Mouse (Mus musculus) G1E-ER4 (cell line): ENCODE measurements around the gene Mchr1. TPM values are rescaled to one million over a fixed set of nuclear protein-coding genes. Genes with fewer than 3 reads are reported as not detected.

ENCODE experiments used
- GATA1 ChIP-seq: IDR thresholded peaks from one replicate; pipeline ENCODE4 v1.8.0; 2012; ENCODE audit warnings: low read length, inconsistent platforms
- polyA plus RNA-seq: library from polyadenylated mRNA; stranded (reverse); fragments of >175 nt; gene quantifications from 2 replicates; pipeline ENCODE4 v1.2.3, GENCODE M21; 2012

Mchr1 gene
- polyA plus RNA-seq, 1 experiment, result not detected

DNA sequence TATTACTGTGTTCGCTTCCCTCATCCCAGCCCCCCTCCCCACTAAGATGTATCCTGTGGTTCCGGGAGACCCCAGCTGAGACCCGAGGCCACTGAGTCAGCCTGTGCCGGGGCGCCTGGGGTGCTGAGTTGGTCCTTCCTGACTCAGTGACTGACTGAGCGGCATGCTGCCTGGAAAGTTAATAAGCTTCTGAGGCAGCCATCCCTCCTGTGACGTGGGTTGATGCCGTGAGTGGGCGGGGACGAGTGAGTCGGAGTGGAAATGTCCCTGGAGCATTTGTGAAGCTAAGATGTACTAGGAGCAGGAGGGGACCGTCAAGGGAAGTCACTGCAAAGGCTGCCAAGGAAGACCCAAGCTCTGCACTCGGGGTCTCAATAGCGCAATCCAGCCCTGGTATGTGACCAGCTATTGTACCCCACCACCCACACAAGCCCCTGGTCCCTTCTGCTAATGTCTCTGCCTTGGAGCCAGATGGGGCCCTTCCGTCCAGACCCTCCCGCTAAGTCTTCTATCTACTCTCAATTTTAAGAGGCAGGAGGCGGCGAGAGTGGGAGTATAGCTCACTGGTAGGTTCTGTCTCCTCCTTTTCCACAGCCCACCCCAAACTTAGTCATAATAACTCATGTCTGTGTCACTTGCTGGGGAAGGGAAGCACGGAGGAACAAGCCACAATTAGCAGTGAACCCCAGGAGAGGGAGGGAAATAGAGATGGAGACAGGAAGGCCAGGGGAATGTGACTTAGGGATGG is 18.2 kb upstream of the Mchr1 start:
- TF ChIP-seq GATA1, result no peak

DNA sequence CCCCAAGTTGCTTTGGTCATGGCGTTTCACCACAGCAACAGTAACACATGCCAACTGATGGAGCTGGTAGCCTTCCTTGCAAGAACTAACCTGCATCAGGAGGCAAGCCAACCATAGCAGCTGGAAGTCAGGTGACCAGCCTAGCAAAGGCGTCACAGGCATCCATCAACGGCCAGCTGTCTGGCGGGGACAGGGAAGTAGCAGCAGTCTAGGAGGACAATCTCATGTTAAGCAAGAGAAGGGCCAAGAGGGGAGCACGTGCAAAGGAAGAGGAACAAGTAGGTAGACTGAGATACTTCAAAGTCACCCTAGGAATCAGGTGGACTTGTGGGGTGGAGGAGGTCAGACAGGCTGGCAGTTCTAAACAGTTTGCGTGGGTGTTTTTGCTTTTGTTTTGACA is 16.2 kb upstream of the Mchr1 start:
- TF ChIP-seq GATA1, result no peak

DNA sequence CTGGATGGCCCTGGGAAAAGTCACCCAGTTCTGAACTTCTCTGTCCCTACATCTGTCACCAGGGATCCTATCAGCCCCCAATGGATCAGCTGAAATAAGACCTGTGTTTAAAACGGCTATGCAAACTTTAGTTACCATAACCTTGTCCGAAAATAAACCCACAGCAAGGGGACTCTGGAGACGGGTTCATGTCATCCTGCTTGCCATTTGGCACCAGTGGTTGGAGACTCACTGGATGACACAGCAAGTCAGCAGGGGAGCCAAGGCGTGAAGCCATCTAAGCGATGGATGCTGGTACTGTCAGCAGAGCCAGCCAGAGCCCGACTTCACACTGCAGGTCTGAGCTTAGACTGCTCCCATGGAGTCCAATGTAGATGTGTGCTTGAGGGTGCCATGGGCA is 13.9 kb upstream of the Mchr1 start:
- no peak for TF ChIP-seq GATA1

DNA sequence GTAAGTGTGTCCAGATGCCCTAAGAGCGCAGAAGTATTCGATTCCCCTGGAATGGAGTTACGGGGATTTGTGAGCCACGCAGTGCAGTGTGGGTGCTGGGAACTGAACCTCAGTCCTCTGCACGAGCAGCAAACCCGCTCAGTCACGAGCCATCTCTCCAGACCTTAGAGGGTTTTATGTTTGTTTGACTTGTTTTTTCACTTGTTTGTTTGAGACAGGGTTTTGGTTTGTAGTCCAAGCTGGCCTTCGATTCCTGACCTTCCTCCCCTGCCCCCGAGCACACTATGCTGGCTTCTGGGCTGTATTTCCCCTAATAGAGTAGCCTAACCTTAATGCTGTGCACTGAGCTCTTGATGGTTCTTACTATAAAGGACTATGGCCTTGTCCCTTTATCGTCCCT is 10.3 kb upstream of the Mchr1 start:
- TF ChIP-seq GATA1, result no peak

DNA sequence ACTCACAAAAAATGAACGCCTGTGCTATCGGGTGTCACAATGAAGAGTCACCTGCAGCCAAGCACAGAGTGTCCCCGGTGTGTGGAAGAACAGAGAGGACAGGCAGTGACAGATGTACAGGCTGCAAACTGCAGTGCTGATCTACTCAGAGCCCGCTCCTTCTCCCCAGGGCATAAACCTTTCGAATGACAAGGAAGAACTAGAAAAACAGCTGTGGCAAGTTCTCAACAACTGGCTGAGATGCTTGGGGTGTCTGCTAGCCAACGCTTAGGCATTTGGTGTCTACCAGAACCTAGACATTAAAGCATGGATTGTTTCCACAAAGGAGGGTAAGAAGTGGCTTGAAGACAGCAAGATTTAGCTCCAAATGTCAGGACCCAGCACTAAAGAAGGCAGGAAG is 9.6 kb upstream of the Mchr1 start:
- no peak for TF ChIP-seq GATA1

DNA sequence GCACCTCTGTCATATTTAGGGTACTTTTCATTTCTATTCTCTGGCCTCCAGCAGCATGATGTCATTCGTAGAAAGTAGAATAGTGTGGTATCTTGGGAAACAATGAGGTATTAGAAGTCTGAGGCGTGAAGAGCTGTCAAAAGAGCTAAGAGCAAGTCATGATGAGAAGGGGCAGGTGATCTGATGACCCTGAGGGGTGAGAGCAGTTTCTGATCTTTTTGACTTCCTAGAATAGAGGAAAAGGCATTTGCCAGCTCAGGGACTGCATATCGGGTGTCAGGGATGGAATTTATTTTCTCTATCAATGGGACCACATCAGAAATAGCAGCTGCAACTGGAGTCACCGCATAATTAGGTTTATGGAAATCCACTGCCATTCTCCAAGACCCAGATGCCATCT is 8.5 kb upstream of the Mchr1 start:
- TF ChIP-seq GATA1, result no peak

DNA sequence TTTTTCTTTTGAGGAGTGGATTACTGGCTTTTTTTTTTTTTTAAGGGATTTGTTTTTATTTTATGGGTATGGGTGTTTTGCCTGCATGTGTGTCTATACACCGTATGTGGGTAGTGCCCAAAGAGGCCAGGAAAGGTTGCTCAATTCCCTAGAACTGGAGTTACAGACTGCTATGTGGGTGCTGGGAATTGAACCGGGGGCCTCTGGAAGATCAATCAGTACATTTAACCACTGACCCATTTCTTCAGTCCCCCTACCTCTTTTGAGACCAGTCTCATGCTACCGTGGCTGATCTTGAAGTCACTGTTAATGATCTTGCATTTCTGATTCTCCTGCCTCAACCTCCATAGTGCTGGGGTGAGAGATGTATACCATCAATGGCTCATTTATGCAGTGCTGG is 8.0 kb upstream of the Mchr1 start:
- no peak for TF ChIP-seq GATA1

DNA sequence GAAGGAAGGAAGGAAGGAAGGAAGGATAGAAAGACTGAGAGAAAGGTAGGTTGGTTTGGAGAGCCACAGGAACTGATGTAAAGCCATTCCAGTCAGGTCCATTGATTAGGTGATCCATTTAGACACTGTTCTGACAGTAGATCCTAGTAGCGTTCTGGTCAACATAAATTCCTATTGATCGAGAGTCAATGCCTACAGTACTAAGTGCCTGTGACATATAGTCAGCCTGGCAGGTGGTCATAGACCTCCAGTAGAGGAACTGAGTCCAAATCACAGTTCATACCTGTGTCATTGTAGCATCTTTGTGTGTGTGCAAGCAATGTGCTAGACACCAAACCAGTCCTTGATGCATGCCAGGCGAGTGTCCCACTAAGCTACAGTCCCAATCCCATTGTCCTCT is 7.0 kb upstream of the Mchr1 start:
- no peak for TF ChIP-seq GATA1

DNA sequence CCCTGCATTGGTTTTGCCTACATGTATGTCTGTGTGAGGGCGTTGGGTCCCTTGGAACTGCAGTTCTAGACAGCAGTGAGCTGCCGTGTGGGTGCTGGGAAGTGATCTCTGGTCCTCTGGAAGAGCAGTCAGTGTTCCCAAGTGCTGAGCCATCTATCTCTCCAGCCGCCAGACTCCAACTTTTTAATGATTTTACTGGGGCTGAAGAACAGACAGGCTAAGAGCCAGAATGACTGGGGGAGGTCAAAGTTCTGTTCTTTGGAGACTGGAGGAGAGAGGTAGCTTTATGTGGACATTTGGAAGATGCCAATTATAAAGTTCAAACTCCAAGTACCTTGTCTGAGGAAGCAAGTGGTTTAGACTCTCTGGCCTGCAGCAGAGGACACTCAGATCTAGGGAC is 5.5 kb upstream of the Mchr1 start:
- TF ChIP-seq GATA1, result no peak

DNA sequence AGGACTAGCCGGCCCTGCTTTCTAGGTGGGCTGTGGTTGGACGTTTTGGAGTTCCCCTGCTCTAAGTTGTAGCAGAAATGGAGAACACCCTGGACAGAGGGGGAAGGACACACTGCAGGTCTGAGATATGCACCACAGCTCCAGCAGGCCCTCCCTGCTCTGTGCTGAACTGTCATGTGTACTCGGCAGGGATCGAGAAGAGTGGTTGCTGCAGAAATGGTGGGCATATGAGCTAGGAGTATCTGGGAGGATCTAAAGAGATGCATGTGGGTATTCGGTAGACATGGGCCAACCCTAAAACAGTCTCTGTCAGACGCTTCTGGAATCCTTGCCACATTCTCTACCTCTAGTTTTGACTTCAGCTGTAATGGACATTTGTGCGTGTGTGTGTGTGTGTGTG is 4.0 kb upstream of the Mchr1 start:
- TF ChIP-seq GATA1, result no peak

DNA sequence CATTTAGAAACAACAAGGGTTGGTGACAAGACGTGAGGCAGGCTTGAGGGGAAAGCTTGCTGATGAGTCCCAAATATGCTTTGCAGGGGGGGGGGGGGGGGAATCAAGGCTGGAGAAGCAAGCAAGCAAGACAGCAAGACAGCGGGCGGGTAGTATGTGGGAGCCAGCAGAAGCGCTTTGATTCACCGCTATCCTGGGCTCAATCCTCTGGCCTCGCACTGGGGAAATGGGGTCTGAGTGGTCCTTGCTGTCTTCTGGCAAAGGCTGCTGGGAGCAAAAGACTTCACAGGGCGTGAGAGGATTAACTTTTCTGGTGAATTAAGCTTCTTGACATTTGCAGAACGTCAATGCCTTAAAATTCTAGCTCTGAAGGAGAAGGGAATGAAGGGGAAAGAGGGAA is 763 bp downstream of the Mchr1 start:
- TF ChIP-seq GATA1, result no peak

DNA sequence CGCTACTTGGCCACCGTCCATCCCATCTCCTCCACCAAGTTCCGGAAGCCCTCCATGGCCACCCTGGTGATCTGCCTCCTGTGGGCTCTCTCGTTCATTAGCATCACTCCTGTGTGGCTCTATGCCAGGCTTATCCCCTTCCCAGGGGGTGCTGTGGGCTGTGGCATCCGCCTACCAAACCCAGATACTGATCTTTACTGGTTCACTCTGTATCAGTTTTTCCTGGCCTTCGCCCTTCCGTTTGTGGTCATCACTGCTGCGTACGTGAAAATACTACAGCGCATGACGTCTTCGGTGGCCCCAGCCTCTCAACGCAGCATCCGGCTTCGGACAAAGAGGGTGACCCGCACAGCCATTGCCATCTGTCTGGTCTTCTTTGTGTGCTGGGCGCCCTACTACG is 2.2 kb downstream of the Mchr1 start:
- no peak for TF ChIP-seq GATA1

DNA sequence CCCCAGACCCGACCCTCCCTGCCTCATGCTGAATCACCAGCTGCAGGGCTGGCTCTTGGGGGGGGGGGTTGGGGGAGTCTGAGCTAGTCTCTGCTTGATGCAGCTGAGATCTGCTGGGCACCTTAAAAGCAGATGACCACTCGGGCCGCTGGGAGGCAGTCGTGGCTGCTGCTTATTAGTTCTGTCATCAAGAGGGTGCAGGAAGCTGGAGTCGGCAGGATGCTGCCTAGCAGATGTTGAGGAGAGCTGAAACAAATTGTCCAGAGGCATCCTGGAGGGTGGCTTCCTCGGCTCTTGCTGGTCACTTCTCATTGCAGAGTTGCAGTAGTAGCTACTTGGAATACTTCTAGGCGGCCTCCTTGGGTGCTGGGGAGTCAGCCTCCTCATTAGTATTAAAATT is 4.0 kb downstream of the Mchr1 start:
- TF ChIP-seq GATA1, result no peak

DNA sequence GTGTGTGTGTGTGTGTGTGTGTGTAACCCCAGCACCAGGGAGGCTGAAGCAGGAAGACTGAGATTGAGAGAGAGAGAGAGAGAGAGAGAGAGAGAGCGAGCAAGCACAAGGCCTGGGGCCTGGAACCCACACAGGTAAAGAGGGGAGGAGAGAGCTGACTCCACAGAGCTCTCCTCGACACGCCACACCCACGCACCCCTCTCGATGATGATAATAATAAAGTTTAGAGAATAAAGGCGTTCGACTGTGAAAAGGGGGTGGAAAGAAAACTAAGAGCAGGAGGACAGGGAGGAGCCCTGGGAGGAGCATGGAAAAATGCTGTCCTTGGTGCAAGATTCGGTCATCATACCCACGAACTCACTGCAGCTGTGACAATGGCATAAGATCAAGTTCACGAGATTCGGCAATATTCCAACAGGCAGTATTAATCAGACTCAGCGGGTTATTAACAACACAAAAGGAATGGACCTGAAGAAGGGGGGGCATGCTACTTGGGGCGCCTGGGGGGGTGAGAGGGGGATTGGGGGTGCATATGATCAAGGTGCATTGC is 4.6 kb downstream of the Mchr1 start:
- TF ChIP-seq GATA1, result no peak

DNA sequence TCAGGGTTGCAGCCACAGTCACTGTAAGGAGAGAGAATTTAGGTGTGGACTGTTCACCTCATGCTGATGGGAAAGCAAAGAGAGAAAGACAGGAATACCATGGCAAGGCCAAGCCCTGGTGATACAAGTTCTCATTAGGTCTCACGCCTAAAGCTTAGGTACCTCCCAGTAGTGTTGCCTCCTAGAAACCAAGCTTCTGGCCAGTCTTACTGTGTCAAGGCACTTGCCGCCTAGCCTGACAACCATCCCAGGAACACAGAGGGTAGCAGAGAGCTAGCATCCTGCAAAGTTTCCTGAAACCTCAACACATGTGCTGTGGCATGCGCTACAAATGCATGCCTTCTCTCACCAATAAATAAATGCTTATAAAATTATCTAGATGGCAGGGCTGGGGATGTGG is 11.6 kb downstream of the Mchr1 start:
- TF ChIP-seq GATA1, result no peak

DNA sequence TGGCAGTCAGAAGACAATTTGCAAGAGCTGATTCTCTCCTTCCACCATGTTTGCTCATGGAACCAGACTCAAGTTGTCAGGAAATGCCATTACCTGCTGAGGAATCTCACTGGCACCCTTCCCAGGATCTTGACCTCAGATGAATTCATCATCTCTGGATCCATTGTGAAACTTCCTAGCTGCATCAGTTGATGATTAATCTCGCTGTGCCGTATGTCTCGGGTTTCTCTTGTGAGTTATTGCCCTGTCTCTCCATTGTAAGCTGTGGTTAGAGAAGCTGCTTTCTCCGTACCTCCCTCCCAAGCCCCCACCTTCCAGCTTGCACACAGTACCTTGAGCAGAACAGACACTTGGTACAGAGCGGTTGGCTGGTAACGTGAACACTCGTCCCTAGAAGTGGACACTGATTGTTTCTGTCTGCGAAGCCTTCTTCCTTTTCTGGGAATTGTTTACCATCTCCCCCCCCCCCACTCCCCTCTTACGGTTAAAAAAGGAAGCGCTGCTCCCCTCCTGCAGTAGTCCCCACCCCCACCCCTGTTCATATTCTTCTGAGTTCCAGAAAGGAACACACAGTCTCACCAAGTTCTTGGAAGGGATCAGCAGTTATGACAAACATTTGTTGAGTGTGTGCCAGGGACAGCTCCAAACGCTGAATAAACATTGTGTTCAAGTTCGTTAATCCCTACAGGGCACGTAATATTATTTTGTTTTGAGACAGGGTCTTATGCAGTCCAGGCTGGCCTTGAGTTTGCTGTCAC is 12.5 kb downstream of the Mchr1 start:
- TF ChIP-seq GATA1, result no peak

DNA sequence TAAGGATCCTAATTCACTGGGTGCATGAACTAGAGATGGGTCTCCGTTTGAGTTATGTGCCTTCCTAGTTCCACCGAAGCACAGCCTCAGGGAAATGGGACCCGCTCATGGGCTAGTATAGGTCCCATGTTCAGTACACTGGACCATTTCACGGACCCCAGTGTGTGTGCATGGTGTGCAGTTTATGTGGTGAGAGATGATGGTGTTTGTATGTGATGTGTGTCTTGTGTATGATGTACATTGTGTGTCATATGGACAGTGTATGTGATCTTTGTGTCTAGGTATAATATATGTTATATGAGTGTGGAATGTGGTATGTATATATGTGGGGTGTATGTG is 13.0 kb downstream of the Mchr1 start:
- no peak for TF ChIP-seq GATA1
